Mouse (Mus musculus): ENCODE data around the gene Sp2. TPM values are rescaled to one million over a fixed set of nuclear protein-coding genes. Genes with fewer than 3 reads are reported as not detected.
A peak's percentile ranks its signal among the peaks of the same experiment; 100 is the strongest.

The Sp2 gene
- 5.8 and 7.1 TPM in 2 replicates for polyA plus RNA-seq (2015; fragmentation: Nextera tagmentation; extraction: Ambion mirVana)

DNA sequence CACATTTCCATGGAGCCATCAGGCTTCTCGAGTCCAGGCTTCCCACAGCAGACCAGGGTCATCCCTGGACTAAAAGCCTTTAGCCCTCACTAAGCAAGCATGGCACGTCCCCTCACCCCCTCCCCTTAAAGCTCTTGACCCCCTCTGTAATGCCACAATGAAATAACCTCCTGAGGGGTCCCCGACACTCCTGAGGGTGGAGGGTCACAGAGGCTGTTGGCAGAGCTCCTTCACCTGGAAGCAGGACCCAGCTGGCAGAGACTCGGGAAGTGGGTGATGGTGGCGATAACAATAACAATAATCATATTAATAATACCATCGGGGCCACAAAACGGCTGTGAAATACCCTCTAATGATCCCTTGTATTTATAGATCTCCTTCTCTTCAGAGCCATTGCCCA lies at the start of gene Sp2:
TSS of gene Sp2 (minus strand) at position 101 of the 400 bp plus-strand sequence.
- no peak for TF ChIP-seq EP300 (optimal IDR thresholded peaks at IDR 0.05)
- no peak for TF ChIP-seq CTCF (IDR thresholded peaks at IDR 0.05; ENCODE audit: low read depth)
- Histone ChIP-seq H3K9ac (ENCODE audit: low read length) (no peak within 1 kb of the TSS), H3K27me3 (ENCODE audit: control insufficient read depth, insufficient read depth, low read length) (no peaks in the 10 kb centered on the region), H3K27ac (replicated peaks) (no peak within 1 kb of the TSS), H3K4me3 (ENCODE audit: low read depth, low read length) (no peak within 1 kb of the TSS), H3K4me1 (replicated peaks; ENCODE audit: control insufficient read depth, insufficient read depth) (0 out of 2 replicates have a peak, but pooled peaks cover 2% of the 10 kb centered on the region), H3K9me3 (ENCODE audit: control insufficient read depth, low read length) (no peaks in the 10 kb centered on the region), H3K36me3 (ENCODE audit: control insufficient read depth, insufficient read depth, low read length) (no peaks in the 10 kb centered on the region), H3K4me2 (replicated peaks; ENCODE audit: low read depth) (no peak within 1 kb of the TSS)
- 79% methylated on average over 7 of the region's 7 CpGs for WGBS
- ATAC-seq (ENCODE audit: low FRiP score, low TSS enrichment): no peak
- no peak for DNase-seq (ENCODE audit: low spot score)

GRCm38 (mm10) chr11:97032499-97032898 lies 49.7 kb upstream of the Sp2 start:
- no peak for ATAC-seq (ENCODE audit: low FRiP score, low TSS enrichment)
- no peaks in the 10 kb centered on the region for H3K9me3 ChIP-seq (ENCODE audit: control insufficient read depth, low read length)
- WGBS: 94% methylated on average over 4 of the region's 4 CpGs

GRCm38 (mm10) chr11:97031977-97032376 lies 49.2 kb upstream of the Sp2 start:
- DNase-seq (ENCODE audit: low spot score) (no peak), ATAC-seq (ENCODE audit: low FRiP score, low TSS enrichment) (no peak)
- H3K9ac ChIP-seq (ENCODE audit: low read length): no peak overlapping the region
- H3K4me1 ChIP-seq (replicated peaks; ENCODE audit: control insufficient read depth, insufficient read depth): no peaks in the 10 kb centered on the region
- H3K4me2 ChIP-seq (replicated peaks; ENCODE audit: low read depth): no peak overlapping the region
- no peak overlapping the region for H3K27ac ChIP-seq (replicated peaks)
- H3K4me3 ChIP-seq (ENCODE audit: low read depth, low read length): no peak overlapping the region
- no peaks in the 10 kb centered on the region for H3K9me3 ChIP-seq (ENCODE audit: control insufficient read depth, low read length)
- H3K36me3 ChIP-seq (ENCODE audit: control insufficient read depth, insufficient read depth, low read length): no peaks in the 10 kb centered on the region
- TF ChIP-seq EP300 (optimal IDR thresholded peaks at IDR 0.05) (no peak), CTCF (IDR thresholded peaks at IDR 0.05; ENCODE audit: low read depth) (no peak)
- WGBS: 74% methylated on average over 12 of the region's 12 CpGs
- no peaks in the 10 kb centered on the region for H3K27me3 ChIP-seq (ENCODE audit: control insufficient read depth, insufficient read depth, low read length)

More at GRCm38 (mm10) chr11:97032499-97032898, 49.7 kb upstream of the Sp2 start:
- Histone ChIP-seq H3K27ac (replicated peaks) (no peak overlapping the region), H3K9ac (ENCODE audit: low read length) (no peak overlapping the region), H3K4me2 (replicated peaks; ENCODE audit: low read depth) (no peak overlapping the region), H3K4me3 (ENCODE audit: low read depth, low read length) (no peak overlapping the region), H3K4me1 (replicated peaks; ENCODE audit: control insufficient read depth, insufficient read depth) (no peaks in the 10 kb centered on the region), H3K27me3 (ENCODE audit: control insufficient read depth, insufficient read depth, low read length) (no peaks in the 10 kb centered on the region), H3K36me3 (ENCODE audit: control insufficient read depth, insufficient read depth, low read length) (no peaks in the 10 kb centered on the region)
- TF ChIP-seq EP300 (optimal IDR thresholded peaks at IDR 0.05) (no peak), CTCF (IDR thresholded peaks at IDR 0.05; ENCODE audit: low read depth) (no peak)
- DNase-seq (ENCODE audit: low spot score): no peak

- H3K4me2 ChIP-seq (replicated peaks; ENCODE audit: low read depth): peak overlapping the region; percentile 80
- no peaks in the 10 kb centered on the region for H3K9me3 ChIP-seq (ENCODE audit: control insufficient read depth, low read length)
- TF ChIP-seq EP300 (optimal IDR thresholded peaks at IDR 0.05) (no peak), CTCF (IDR thresholded peaks at IDR 0.05; ENCODE audit: low read depth) (no peak)
- peak overlapping the region; percentile 73 for H3K4me3 ChIP-seq (ENCODE audit: low read depth, low read length)
- H3K4me1 ChIP-seq (replicated peaks; ENCODE audit: control insufficient read depth, insufficient read depth): 0 out of 2 replicates have a peak, but pooled peaks cover 5% of the 10 kb centered on the region
- no peak for DNase-seq (ENCODE audit: low spot score)
- peak overlapping the region; percentile 69 for H3K9ac ChIP-seq (ENCODE audit: low read length)
- no peaks in the 10 kb centered on the region for H3K36me3 ChIP-seq (ENCODE audit: control insufficient read depth, insufficient read depth, low read length)
- 14% methylated on average over 15 of the region's 15 CpGs for WGBS
- ATAC-seq (ENCODE audit: low FRiP score, low TSS enrichment): no peak
- H3K27me3 ChIP-seq (ENCODE audit: control insufficient read depth, insufficient read depth, low read length): no peaks in the 10 kb centered on the region
- peak overlapping the region; percentile 74 for H3K27ac ChIP-seq (replicated peaks)
Measured at GRCm38 (mm10) chr11:97030426-97030825, 47.7 kb upstream of the Sp2 start.

DNA sequence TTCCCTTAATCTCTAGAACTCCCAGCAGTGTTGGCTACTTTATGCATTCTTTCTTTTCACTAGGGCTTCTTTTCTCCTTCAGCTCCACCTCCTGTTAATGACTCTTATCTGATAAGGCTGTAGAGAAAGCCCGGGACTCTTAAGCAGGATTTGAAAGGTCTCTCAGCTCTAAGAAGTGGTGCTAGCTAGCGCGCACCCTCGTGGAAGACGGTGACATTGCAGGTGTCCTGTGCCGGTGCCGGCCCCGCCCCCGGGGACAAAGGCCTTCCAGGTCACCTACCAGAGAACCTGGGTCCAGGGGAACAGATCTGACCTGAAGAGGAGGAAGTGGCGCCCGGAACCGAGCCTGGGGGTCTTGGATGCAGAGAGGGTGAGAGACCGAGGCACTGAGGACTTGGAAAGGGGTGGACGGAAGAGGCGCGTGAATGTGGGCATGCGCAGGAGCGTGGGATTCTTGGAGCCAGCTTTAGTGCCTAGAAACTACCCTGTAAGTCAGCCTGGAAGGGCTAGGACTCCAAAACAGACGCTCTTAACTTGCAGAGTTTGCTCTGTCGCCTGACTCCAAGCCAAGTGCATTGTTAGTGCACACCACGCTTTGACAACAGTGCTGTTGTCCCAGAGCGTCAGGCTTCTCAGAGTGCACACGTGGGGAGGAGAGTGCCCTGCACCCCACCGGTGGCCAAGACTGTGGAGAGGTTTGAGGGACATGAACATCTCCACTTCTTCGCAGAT lies 47.1 kb upstream of the Sp2 start, which contains the start of gene Scrn2:
TSS of gene Scrn2 (plus strand) at position 253 of the 732 bp plus-strand sequence.
- Histone ChIP-seq H3K9ac (ENCODE audit: low read length) (peak within 1 kb of the TSS; percentile 69), H3K4me1 (replicated peaks; ENCODE audit: control insufficient read depth, insufficient read depth) (0 out of 2 replicates have a peak, but pooled peaks cover 6% of the 10 kb centered on the region), H3K4me2 (replicated peaks; ENCODE audit: low read depth) (peak within 1 kb of the TSS; percentile 80), H3K27me3 (ENCODE audit: control insufficient read depth, insufficient read depth, low read length) (no peaks in the 10 kb centered on the region), H3K36me3 (ENCODE audit: control insufficient read depth, insufficient read depth, low read length) (no peaks in the 10 kb centered on the region), H3K4me3 (ENCODE audit: low read depth, low read length) (peak within 1 kb of the TSS; percentile 73), H3K9me3 (ENCODE audit: control insufficient read depth, low read length) (no peaks in the 10 kb centered on the region), H3K27ac (replicated peaks) (peak within 1 kb of the TSS; percentile 74)
- under 1% methylated on average over 25 of the region's 25 CpGs for WGBS
- TF ChIP-seq EP300 (optimal IDR thresholded peaks at IDR 0.05): no peak
- peak; percentile 95 for TF ChIP-seq CTCF (IDR thresholded peaks at IDR 0.05; ENCODE audit: low read depth)
- DNase-seq (ENCODE audit: low spot score): peak; percentile 94
- peak; percentile 76 for ATAC-seq (ENCODE audit: low FRiP score, low TSS enrichment)

Measured in stomach, postnatal 0 days (tissue).